Mouse (Mus musculus): ENCODE data around the gene Eif2b5. TPM values are rescaled to one million over a fixed set of nuclear protein-coding genes. Genes with fewer than 3 reads are reported as not detected.
"Not testable (repeated sequence)": the region's sequence is repeated elsewhere in the genome, so short reads cannot be mapped to it uniquely, and the experiment has no call there.

The Eif2b5 gene
- polyA plus RNA-seq (2015; fragmentation: Nextera tagmentation; extraction: Ambion mirVana) = 101 and 112 TPM in 2 replicates

- H3K4me2 ChIP-seq = peak within 1 kb of the TSS; percentile 79
- H3K4me1 ChIP-seq = peaks cover 22% of the 10 kb centered on the region
- peak within 1 kb of the TSS; percentile 80 for H3K27ac ChIP-seq
- peak within 1 kb of the TSS; percentile 86 for H3K4me3 ChIP-seq
- H3K27me3 ChIP-seq = peaks cover 17% of the 10 kb centered on the region
- WGBS = 1% methylated on average over 49 of the region's 49 CpGs
- H3K36me3 ChIP-seq (ENCODE audit: poor library complexity, severe bottlenecking) = peaks cover 29% of the 10 kb centered on the region
- peak within 1 kb of the TSS; percentile 91 for H3K9ac ChIP-seq
- no peaks in the 10 kb centered on the region for H3K9me3 ChIP-seq (replicated peaks)
- ATAC-seq = peak; percentile 94
These were observed at the start of gene Eif2b5 for GRCm38 (mm10) chr16:20498677-20499475. Gene Eif2b5 (plus strand): TSS chr16:20498817.

- H3K4me2 ChIP-seq = no peak overlapping the region
- ATAC-seq = no peak
These were observed 46.8 kb upstream of the Eif2b5 start for GRCm38 (mm10) chr16:20451774-20452173.

GRCm38 (mm10) chr16:20454155-20454654 is 44.4 kb upstream of the Eif2b5 start:
- H3K4me3 ChIP-seq = no peak overlapping the region
- H3K9me3 ChIP-seq (replicated peaks) = no peaks in the 10 kb centered on the region
- no peaks in the 10 kb centered on the region for H3K4me1 ChIP-seq
- H3K36me3 ChIP-seq (ENCODE audit: poor library complexity, severe bottlenecking) = no peaks in the 10 kb centered on the region
- H3K4me2 ChIP-seq = no peak overlapping the region
- no peak for ATAC-seq
- 95% methylated on average over 6 of the region's 6 CpGs for WGBS
- H3K9ac ChIP-seq = no peak overlapping the region
- no peaks in the 10 kb centered on the region for H3K27me3 ChIP-seq
- H3K27ac ChIP-seq = no peak overlapping the region

More at GRCm38 (mm10) chr16:20451774-20452173, 46.8 kb upstream of the Eif2b5 start:
- H3K9ac ChIP-seq = no peak overlapping the region
- no peak overlapping the region for H3K27ac ChIP-seq
- no peaks in the 10 kb centered on the region for H3K9me3 ChIP-seq (replicated peaks)
- 77% methylated on average over 6 of the region's 6 CpGs for WGBS
- H3K4me1 ChIP-seq = no peaks in the 10 kb centered on the region
- H3K36me3 ChIP-seq (ENCODE audit: poor library complexity, severe bottlenecking) = no peaks in the 10 kb centered on the region
- H3K27me3 ChIP-seq = no peaks in the 10 kb centered on the region
- H3K4me3 ChIP-seq = no peak overlapping the region

GRCm38 (mm10) chr16:20456106-20456505 is 42.5 kb upstream of the Eif2b5 start:
- Histone ChIP-seq H3K4me2 (no peak overlapping the region), H3K4me3 (no peak overlapping the region), H3K9me3 (replicated peaks) (no peaks in the 10 kb centered on the region), H3K27me3 (no peaks in the 10 kb centered on the region), H3K27ac (no peak overlapping the region), H3K36me3 (ENCODE audit: poor library complexity, severe bottlenecking) (no peaks in the 10 kb centered on the region), H3K4me1 (no peaks in the 10 kb centered on the region), H3K9ac (no peak overlapping the region)
- no peak for ATAC-seq
- 35% methylated on average over 1 of the region's 1 CpGs for WGBS

- not testable (repeated sequence) for H3K4me1 ChIP-seq; H3K27ac ChIP-seq; H3K36me3 ChIP-seq (ENCODE audit: poor library complexity, severe bottlenecking); H3K4me2 ChIP-seq; H3K9ac ChIP-seq; H3K4me3 ChIP-seq; H3K9me3 ChIP-seq (replicated peaks); H3K27me3 ChIP-seq; ATAC-seq
- 92% methylated on average over 5 of the region's 5 CpGs for WGBS
These were observed 39.9 kb upstream of the Eif2b5 start for GRCm38 (mm10) chr16:20458736-20459135.

GRCm38 (mm10) chr16:20464725-20465124 is 33.9 kb upstream of the Eif2b5 start:
- ATAC-seq = no peak
- Histone ChIP-seq H3K36me3 (ENCODE audit: poor library complexity, severe bottlenecking) (no peaks in the 10 kb centered on the region), H3K9me3 (replicated peaks) (no peaks in the 10 kb centered on the region)

GRCm38 (mm10) chr16:20470981-20471380 is 27.6 kb upstream of the Eif2b5 start:
- H3K27me3 ChIP-seq = no peaks in the 10 kb centered on the region
- no peak overlapping the region for H3K4me2 ChIP-seq
- H3K4me1 ChIP-seq = no peaks in the 10 kb centered on the region
- WGBS = 90% methylated on average over 2 of the region's 2 CpGs
- no peak overlapping the region for H3K4me3 ChIP-seq
- H3K27ac ChIP-seq = no peak overlapping the region
- no peak for ATAC-seq
- no peak overlapping the region for H3K9ac ChIP-seq
- H3K36me3 ChIP-seq (ENCODE audit: poor library complexity, severe bottlenecking) = no peaks in the 10 kb centered on the region
- no peaks in the 10 kb centered on the region for H3K9me3 ChIP-seq (replicated peaks)

More at GRCm38 (mm10) chr16:20464725-20465124, 33.9 kb upstream of the Eif2b5 start:
- Histone ChIP-seq H3K4me1 (no peaks in the 10 kb centered on the region), H3K27me3 (no peaks in the 10 kb centered on the region), H3K4me3 (no peak overlapping the region), H3K27ac (no peak overlapping the region), H3K9ac (no peak overlapping the region), H3K4me2 (no peak overlapping the region)

GRCm38 (mm10) chr16:20471686-20472085 is 26.9 kb upstream of the Eif2b5 start:
- WGBS = 57% methylated on average over 1 of the region's 1 CpGs
- ATAC-seq = no peak
- Histone ChIP-seq H3K4me1 (no peaks in the 10 kb centered on the region), H3K27ac (no peak overlapping the region), H3K9me3 (replicated peaks) (no peaks in the 10 kb centered on the region), H3K4me2 (no peak overlapping the region), H3K27me3 (no peaks in the 10 kb centered on the region), H3K9ac (no peak overlapping the region), H3K36me3 (ENCODE audit: poor library complexity, severe bottlenecking) (no peaks in the 10 kb centered on the region), H3K4me3 (no peak overlapping the region)

GRCm38 (mm10) chr16:20473748-20474147 is 24.9 kb upstream of the Eif2b5 start:
- Histone ChIP-seq H3K9me3 (replicated peaks) (no peaks in the 10 kb centered on the region), H3K9ac (no peak overlapping the region), H3K27me3 (no peaks in the 10 kb centered on the region), H3K27ac (no peak overlapping the region), H3K4me2 (no peak overlapping the region), H3K4me1 (no peaks in the 10 kb centered on the region), H3K36me3 (ENCODE audit: poor library complexity, severe bottlenecking) (no peaks in the 10 kb centered on the region), H3K4me3 (no peak overlapping the region)
- ATAC-seq = no peak
- WGBS = 71% methylated on average over 1 of the region's 1 CpGs

GRCm38 (mm10) chr16:20474211-20474610 is 24.4 kb upstream of the Eif2b5 start:
- Histone ChIP-seq H3K4me1 (no peaks in the 10 kb centered on the region), H3K9me3 (replicated peaks) (no peaks in the 10 kb centered on the region), H3K9ac (no peak overlapping the region), H3K4me3 (no peak overlapping the region), H3K27me3 (no peaks in the 10 kb centered on the region), H3K36me3 (ENCODE audit: poor library complexity, severe bottlenecking) (no peaks in the 10 kb centered on the region), H3K27ac (no peak overlapping the region), H3K4me2 (no peak overlapping the region)
- 91% methylated on average over 8 of the region's 8 CpGs for WGBS
- ATAC-seq = no peak

GRCm38 (mm10) chr16:20474786-20475185 is 23.8 kb upstream of the Eif2b5 start:
- no peak for ATAC-seq
- Histone ChIP-seq H3K36me3 (ENCODE audit: poor library complexity, severe bottlenecking) (no peaks in the 10 kb centered on the region), H3K4me2 (no peak overlapping the region), H3K4me1 (no peaks in the 10 kb centered on the region), H3K4me3 (no peak overlapping the region), H3K27me3 (no peaks in the 10 kb centered on the region), H3K9me3 (replicated peaks) (no peaks in the 10 kb centered on the region), H3K27ac (no peak overlapping the region), H3K9ac (no peak overlapping the region)
- 91% methylated on average over 6 of the region's 6 CpGs for WGBS

GRCm38 (mm10) chr16:20475335-20475734 is 23.3 kb upstream of the Eif2b5 start:
- Histone ChIP-seq H3K4me2 (no peak overlapping the region), H3K9ac (no peak overlapping the region), H3K4me1 (no peaks in the 10 kb centered on the region), H3K36me3 (ENCODE audit: poor library complexity, severe bottlenecking) (no peaks in the 10 kb centered on the region), H3K4me3 (no peak overlapping the region), H3K9me3 (replicated peaks) (no peaks in the 10 kb centered on the region), H3K27ac (no peak overlapping the region), H3K27me3 (no peaks in the 10 kb centered on the region)
- 95% methylated on average over 1 of the region's 1 CpGs for WGBS
- ATAC-seq = no peak

Measured in forebrain, embryonic 13.5 days (tissue).